Mouse (Mus musculus) spleen, embryonic (tissue): ENCODE results near the gene G430095P16Rik.

ENCODE experiments used
- CTCF ChIA-PET: fragments of 350-600 bp; sonication (Branson Sonifier 250); formaldehyde crosslinking; loops from one replicate; lab custom pipeline; 2022; lab: Charles Lee

Gene G430095P16Rik

DNA sequence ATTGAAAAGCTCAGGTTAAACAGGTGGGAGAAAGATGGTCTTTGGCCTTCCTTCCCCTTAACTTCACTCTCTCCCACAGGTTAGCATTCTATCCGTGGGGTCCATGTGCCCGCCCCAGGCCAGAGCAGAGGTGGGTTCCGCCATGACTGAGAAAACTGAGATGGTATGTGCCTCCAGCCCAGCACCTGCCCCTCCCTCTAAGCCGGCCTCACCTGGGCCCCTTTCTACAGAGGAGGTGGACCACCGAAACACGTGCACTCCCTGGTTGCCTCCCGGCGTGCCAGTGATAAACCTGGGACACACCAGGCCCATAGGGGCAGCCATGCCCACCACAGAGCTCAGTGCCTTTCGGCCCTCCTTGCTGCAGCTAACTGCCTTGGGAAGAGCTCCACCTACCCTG lies 20.2 kb upstream of the G430095P16Rik start:
- CTCF ChIA-PET, result interaction anchor here (0.6 kb wide), 1 partner anchor 126 kb away, joined by 4 read pairs; no protein-coding TSS in a partner anchor

- CTCF ChIA-PET, result interaction anchor here (0.6 kb wide), 1 partner anchor 125 kb away, joined by 4 read pairs; no protein-coding TSS in a partner anchor
Observed at GRCm38 (mm10) chr8:84702963-84703465, 19.8 kb upstream of the G430095P16Rik start.

- CTCF ChIA-PET, result interaction anchor here (1.0 kb wide), 1 partner anchor 13 kb away, joined by 3 read pairs; no protein-coding TSS in a partner anchor
Observed at GRCm38 (mm10) chr8:84703466-84704249, 19.1 kb upstream of the G430095P16Rik start.

DNA sequence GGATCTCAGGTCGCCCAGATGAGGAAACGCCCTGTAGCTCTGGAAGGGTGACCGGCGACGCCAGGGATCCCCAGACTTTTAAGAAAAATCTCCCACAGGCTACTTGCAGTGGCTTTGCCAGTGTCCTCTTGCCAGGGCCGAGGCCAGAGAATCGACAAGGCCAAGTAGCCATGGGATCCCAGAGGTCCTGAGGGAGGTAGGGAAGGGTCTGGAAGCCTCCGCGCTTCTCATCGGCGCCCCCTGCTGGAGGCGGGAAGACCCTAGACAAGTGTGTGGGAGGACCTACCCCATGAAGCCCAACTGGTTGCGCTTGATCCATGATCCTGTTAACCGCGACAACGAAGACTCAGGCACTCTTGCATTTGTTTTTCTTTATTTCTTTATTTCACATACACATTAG lies 18.5 kb upstream of the G430095P16Rik start:
- CTCF ChIA-PET, result interaction anchor here (1.0 kb wide), 1 partner anchor 14 kb away, joined by 3 read pairs; no protein-coding TSS in a partner anchor

DNA sequence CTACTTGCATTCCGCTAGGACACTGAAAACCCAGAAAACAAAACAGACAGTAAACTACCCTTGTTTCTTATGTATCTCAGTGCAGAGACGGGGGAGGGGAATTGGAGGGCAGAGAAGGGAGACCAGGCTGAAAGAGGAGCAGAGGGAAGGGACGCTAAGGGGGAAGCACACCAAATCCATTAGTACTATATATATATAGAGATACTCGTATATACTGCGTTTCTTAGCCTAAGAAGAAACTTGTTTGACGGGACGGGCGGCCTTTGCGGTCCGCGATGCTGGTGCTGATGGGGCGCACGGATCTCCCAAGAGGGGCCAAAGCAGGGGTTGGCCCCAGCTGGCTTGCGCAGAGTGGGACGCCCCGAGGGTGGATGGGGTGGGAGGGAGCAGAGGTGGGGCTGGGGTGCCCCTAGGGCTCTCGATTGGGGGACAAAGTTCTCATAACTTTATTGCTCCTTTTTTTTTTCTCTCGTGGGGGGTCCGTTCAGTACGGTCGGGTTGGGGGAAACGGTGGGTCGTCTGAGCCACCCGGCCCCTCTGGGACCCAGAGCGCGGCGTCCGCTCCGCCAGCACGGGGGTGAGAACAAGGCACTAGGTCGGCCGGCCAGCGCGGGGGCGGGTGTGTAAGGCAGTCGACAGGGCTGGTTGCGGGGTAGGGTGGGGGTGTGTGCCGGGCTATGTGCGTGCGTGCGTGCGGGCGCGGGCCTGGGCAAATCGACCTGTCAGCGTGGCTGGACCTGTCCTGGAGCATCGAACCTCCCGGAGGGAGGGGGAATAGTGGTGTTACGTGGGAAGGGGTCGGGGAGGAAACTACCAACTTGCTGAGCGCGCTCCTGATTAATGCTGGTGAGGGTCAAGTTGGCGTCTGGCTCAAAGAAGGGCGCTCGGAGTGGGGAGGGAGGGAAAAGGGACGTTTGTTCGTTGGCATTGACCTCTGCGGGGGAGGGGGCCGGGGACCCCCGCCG lies 17.7 kb upstream of the G430095P16Rik start:
- CTCF ChIA-PET, result no interaction called here

DNA sequence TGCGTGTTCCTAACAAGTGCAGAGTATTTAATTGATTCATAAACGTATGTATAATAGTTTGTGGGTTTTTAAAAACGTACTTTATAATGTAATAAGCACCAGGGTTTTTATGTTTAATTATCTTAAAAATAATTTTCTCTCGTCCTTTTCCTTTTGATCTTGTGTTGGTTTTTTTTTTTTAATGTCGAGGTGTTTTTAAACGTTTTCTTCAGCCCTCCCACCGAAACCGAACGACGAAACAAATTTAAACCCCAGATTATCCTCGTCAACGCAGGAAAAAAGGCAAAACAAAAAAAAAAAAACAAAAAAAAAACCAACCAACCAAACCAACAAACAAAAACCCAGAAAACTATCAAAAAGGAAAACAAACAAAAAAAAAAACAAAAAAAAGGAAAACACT lies 16.8 kb upstream of the G430095P16Rik start:
- CTCF ChIA-PET, result interaction anchor here (0.6 to 1.0 kb wide), 5 partner anchors 14 to 321 kb away, joined by 3 to 11 read pairs (median 5); partner anchors contain the start of gene Trir

DNA sequence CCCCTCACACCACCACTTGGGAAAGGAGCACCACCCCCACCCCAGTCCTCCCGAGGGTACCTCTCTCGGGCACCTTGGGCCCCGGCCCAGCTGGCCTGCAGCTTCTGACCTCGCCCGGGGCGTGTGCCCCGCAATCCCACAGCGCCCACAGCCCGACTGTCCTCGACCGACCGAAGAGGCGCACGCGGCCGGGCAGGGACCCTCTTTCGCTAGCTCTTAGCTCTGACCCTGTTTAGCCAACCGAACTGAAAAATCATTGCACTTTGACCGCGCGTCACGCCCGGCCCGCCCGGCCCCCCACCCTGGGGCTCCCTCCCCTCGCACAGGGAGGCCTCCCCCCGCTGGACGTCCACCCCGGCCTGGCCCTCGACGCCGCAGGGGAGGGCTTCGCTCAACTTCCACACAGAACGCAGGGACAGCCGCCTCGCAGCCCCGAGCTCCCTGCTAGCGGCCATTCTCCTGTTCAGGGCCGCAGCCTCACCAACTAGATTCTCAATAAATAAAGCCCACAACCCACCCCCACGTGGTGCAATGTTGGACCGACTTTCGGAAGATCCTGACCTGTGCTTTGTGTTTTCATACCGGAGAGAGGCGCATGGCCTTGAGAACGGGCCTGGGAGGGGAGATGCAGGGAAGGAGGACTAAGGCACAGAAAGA lies 16.1 kb upstream of the G430095P16Rik start:
- CTCF ChIA-PET, result interaction anchor here (0.6 to 1.7 kb wide), 8 partner anchors 16 to 320 kb away, joined by 3 to 11 read pairs (median 4); partner anchors contain the start of genes Nacc1 and Trir

GRCm38 (mm10) chr8:84707267-84707883 lies 15.4 kb upstream of the G430095P16Rik start:
- CTCF ChIA-PET, result interaction anchor here (0.8 to 2.3 kb wide), 5 partner anchors 12 to 108 kb away, joined by 3 to 16 read pairs (median 5); partner anchors contain the start of gene Nacc1

- CTCF ChIA-PET, result interaction anchor here (0.5 to 2.3 kb wide), 8 partner anchors 9 to 107 kb away, joined by 3 to 16 read pairs (median 5); no protein-coding TSS in a partner anchor
Observed at GRCm38 (mm10) chr8:84708071-84708541, 14.7 kb upstream of the G430095P16Rik start.

DNA sequence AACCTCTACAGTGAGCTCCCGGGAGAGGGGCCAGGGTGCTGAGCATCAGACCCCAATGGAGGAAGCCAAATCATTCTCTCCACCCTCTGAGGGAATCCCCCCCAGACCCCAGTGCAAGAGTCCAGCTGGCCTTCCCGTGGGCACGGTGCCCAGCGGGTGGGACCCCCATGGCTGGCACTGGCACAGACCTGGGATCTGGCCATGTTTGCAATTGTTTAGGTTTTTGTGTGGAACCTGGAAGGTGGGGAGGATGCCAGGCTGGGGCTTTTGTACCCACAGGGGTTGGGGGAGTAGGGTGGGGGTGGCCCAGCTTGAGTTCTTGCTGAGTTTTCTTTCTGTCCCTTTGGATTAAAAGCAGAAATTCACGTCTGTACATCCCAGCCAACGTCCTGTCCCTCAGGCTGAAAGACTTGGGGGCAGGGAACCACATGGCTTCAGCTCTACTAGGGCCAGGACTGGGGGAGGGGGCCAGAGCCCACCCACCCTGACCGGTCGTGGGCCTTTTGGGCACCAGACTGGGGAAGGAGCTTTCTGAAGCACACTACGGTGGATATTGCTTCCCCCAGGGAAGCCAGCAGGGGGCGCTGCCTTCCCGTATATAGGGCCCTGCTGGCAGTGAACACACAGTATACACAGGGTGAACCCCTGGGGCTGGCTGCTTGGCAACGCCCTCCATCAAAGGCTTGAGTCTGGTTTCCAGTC lies 13.9 kb upstream of the G430095P16Rik start:
- CTCF ChIA-PET, result interaction anchor here (0.5 to 2.3 kb wide), 7 partner anchors 9 to 140 kb away, joined by 3 to 16 read pairs (median 3); no protein-coding TSS in a partner anchor

DNA sequence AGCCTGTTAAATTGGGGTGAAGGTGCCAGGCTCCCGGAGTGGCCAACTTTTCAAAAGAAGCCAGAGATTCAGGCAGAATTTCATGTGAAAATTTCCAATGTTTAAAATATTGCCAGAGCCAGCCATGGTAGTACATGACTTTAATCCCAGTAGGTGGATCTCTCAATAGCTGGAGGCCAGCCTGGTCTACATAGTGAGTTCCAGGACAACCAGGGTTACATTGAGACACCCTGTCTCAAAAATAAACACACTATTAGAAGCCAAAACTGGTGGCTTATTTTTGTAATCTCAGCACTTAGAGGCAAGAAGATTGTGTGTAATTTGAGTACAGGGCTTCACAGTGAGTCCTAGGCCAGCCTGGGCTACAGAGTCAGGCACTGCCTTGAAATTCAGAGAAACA lies 12.9 kb upstream of the G430095P16Rik start:
- CTCF ChIA-PET, result interaction anchor here (0.7 to 2.3 kb wide), 2 partner anchors 88 to 103 kb away, joined by 3 to 16 read pairs; no protein-coding TSS in a partner anchor

GRCm38 (mm10) chr8:84711312-84711711 lies 11.5 kb upstream of the G430095P16Rik start:
- CTCF ChIA-PET, result interaction anchor here (0.9 kb wide), 1 partner anchor 14 kb away, joined by 5 read pairs; no protein-coding TSS in a partner anchor

- CTCF ChIA-PET, result interaction anchor here (0.9 kb wide), 1 partner anchor 14 kb away, joined by 5 read pairs; no protein-coding TSS in a partner anchor
Observed at GRCm38 (mm10) chr8:84711933-84712758, 10.7 kb upstream of the G430095P16Rik start.

- CTCF ChIA-PET, result no interaction called here
Observed at GRCm38 (mm10) chr8:84712759-84713120, 10.1 kb upstream of the G430095P16Rik start.

DNA sequence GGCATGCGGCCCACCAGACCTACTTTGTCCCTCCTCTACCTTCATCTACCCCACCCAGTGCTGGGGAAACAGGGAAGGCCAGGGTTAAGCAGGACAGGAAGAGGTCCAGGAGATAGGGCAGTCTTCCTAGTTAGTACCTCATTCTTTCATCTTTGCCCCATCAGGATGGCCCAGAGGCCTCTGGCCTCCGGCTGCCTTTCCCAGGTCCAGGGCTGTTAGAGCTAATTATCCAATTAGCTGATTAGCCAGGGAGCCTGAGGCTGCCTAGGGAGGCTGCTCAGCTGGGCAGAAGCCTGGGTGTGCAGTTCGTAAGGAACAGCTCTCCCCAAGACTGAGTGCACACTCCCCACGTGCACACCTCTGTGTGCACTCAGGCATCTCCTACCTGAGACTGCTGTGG lies 9.4 kb upstream of the G430095P16Rik start:
- CTCF ChIA-PET, result no interaction called here

DNA sequence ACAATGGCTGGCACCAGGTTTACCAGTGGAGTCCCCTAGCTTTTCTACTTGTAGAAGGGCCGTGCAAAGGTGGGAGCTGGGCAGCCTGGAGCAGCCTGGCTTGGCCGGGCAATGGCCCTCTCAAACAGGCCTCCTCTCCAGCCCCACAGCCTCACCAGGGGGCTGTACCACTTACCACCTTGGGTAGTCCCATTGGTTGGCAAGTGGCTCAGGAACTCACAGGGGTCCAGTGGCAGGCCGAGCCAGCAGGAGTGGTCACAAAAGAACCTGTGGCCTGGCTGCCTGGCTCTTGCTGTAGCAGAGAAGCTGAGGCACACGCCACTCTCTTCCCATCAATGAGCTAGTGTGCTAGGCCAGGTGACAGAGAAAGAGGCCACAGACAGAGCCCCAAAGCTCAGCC lies 8.6 kb upstream of the G430095P16Rik start:
- CTCF ChIA-PET, result interaction anchor here (0.7 kb wide), 1 partner anchor 9 kb away, joined by 3 read pairs; no protein-coding TSS in a partner anchor

GRCm38 (mm10) chr8:84715893-84716468 lies 6.8 kb upstream of the G430095P16Rik start:
- CTCF ChIA-PET, result no interaction called here

DNA sequence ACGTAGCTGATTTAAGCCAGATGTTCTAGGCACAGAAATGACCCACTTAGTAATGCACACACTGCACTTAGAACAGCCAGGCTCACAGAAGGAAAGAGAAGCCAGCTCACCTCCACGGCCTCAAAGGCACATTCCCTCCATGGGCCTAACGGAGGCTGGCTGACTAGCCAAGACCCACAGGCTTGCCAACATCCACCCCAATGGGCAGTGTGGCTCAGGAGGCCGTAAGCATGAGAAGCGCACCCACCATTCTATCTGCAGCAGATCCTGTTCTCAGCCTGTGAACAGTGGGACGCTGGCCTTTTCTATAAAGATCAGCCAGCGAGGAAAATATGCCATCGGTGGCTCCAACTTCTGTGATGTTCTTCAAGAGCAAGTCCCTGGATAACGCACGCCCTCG lies 6.0 kb upstream of the G430095P16Rik start:
- CTCF ChIA-PET, result no interaction called here
